Mouse (Mus musculus): ENCODE results near the gene Mlc1.
A peak's percentile ranks its signal among the peaks of the same experiment; 100 is the strongest.

Mlc1 gene

GRCm38 (mm10) chr15:88978281-88979137 lies at the start of gene Mlc1:
TSS of gene Mlc1 (minus strand) at chr15:88979007.
- DNase-seq (ENCODE audit: low spot score), result peak; percentile 15

- DNase-seq (ENCODE audit: low spot score), result no peak
Measured at GRCm38 (mm10) chr15:89020492-89020891, 41.7 kb upstream of the Mlc1 start.

GRCm38 (mm10) chr15:89020085-89020484 lies 41.3 kb upstream of the Mlc1 start:
- DNase-seq (ENCODE audit: low spot score), result no peak

GRCm38 (mm10) chr15:89016722-89017121 lies 37.9 kb upstream of the Mlc1 start:
- no peak for DNase-seq (ENCODE audit: low spot score)

- no peak for DNase-seq (ENCODE audit: low spot score)
Measured at GRCm38 (mm10) chr15:89007781-89008180, 29.0 kb upstream of the Mlc1 start.

- DNase-seq (ENCODE audit: low spot score), result no peak
Measured at GRCm38 (mm10) chr15:89007002-89007401, 28.2 kb upstream of the Mlc1 start.

GRCm38 (mm10) chr15:89001245-89001644 lies 22.4 kb upstream of the Mlc1 start:
- no peak for DNase-seq (ENCODE audit: low spot score)

GRCm38 (mm10) chr15:89000367-89000766 lies 21.6 kb upstream of the Mlc1 start:
- no peak for DNase-seq (ENCODE audit: low spot score)

GRCm38 (mm10) chr15:88999124-88999523 lies 20.3 kb upstream of the Mlc1 start:
- DNase-seq (ENCODE audit: low spot score), result no peak

- no peak for DNase-seq (ENCODE audit: low spot score)
Measured at GRCm38 (mm10) chr15:88998636-88999035, 19.8 kb upstream of the Mlc1 start.

- no peak for DNase-seq (ENCODE audit: low spot score)
Measured at GRCm38 (mm10) chr15:88989236-88989635, 10.4 kb upstream of the Mlc1 start.

GRCm38 (mm10) chr15:88982534-88983079 lies 3.8 kb upstream of the Mlc1 start, which contains the start of gene Mov10l1:
TSS of gene Mov10l1 (plus strand) at chr15:88982909.
- no peak for DNase-seq (ENCODE audit: low spot score)

- no peak for DNase-seq (ENCODE audit: low spot score)
Measured at GRCm38 (mm10) chr15:88979138-88979446, 285 bp upstream of the Mlc1 start.

- no peak for DNase-seq (ENCODE audit: low spot score)
Measured at GRCm38 (mm10) chr15:88972300-88972699, 6.5 kb downstream of the Mlc1 start.

GRCm38 (mm10) chr15:88964070-88964578 lies 14.7 kb downstream of the Mlc1 start:
- no peak for DNase-seq (ENCODE audit: low spot score)

GRCm38 (mm10) chr15:88957522-88957921 lies 21.3 kb downstream of the Mlc1 start:
- DNase-seq (ENCODE audit: low spot score), result no peak

GRCm38 (mm10) chr15:88955342-88955741 lies 23.5 kb downstream of the Mlc1 start:
- DNase-seq (ENCODE audit: low spot score), result no peak

GRCm38 (mm10) chr15:88954368-88955072 lies 24.3 kb downstream of the Mlc1 start, which contains the start of gene Ttll8:
TSS of gene Ttll8 (minus strand) at chr15:88954418.
- no peak for DNase-seq (ENCODE audit: low spot score)

GRCm38 (mm10) chr15:88951246-88951645 lies 27.6 kb downstream of the Mlc1 start:
- DNase-seq (ENCODE audit: low spot score), result no peak

GRCm38 (mm10) chr15:88946851-88947250 lies 32.0 kb downstream of the Mlc1 start:
- DNase-seq (ENCODE audit: low spot score), result no peak

- DNase-seq (ENCODE audit: low spot score), result no peak
Measured at GRCm38 (mm10) chr15:88943896-88944551, 34.8 kb downstream of the Mlc1 start.

GRCm38 (mm10) chr15:88942783-88943182 lies 36.0 kb downstream of the Mlc1 start:
- DNase-seq (ENCODE audit: low spot score), result no peak

All from left cerebral cortex, adult 11 months (tissue).